Mouse (Mus musculus): Measurements from ENCODE around the gene Gm10447. TPM values are rescaled to one million over a fixed set of nuclear protein-coding genes. Genes with fewer than 3 reads are reported as not detected.
A peak's percentile ranks its signal among the peaks of the same experiment; 100 is the strongest.

Gm10447 gene
- 0.13 and 0.14 TPM in 2 replicates for polyA plus RNA-seq (2014; fragmentation: Nextera tagmentation; extraction: Ambion mirVana)

DNA sequence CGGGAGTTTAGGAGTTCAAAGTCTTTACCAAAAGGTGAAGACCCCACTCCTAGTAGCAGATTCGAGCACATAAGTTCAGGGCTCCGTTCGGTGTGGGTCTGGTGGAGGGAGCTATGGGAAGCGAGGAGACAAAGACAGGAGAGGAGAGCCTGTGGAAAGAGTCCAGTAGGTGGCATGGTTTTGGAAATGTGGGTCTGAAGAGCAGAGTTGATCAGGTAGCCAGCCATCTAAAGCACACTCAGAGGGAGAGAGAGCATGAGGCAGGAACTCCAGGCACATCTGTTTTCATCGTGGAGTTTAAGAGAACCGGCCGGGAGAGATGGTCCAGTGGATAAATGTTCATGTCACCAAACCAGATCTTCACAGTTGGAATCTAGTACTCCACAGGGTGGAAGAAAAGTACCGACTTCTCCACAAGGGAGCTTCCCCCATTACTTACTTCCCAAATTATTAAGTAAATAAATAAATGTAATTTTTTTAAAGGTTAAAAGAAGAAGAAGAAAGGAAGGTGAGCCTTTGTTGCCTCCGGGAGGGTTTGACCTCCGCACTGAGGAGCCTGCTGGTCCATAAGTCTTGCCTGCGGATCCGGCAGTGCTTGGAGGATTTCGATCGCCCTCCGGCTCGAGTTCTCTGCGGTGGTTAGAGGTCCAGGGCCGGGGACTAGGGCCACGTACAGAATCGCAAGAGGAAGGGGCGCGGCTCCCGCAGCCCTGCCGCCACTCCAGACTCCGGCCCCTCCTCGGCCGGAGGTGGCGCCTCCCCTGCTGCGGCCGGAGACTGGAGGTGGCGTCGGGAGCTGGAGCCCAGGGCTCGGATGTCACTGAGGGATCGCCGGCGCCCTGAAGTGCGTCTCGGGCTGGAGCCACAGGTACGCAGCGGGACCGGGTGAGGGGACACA, at the start of gene Gm10447, which contains the start of gene Shroom1:
Gm10447 (minus strand) TSS at position 637 of the 898 bp plus-strand sequence.
Shroom1 (plus strand) TSS at position 732 of the 898 bp plus-strand sequence.
- ATAC-seq (ENCODE audit: insufficient number of reproducible peaks, insufficient read depth, low FRiP score, low read depth): peak; percentile 86
- H3K9ac ChIP-seq (replicated peaks; ENCODE audit: low read depth, low read length): peak within 1 kb of the TSS; percentile 32
- H3K36me3 ChIP-seq (ENCODE audit: control insufficient read depth, insufficient read depth, low read length): no peaks in the 10 kb centered on the region
- H3K4me3 ChIP-seq (ENCODE audit: low read depth, low read length): peak within 1 kb of the TSS; percentile 49
- 0 out of 2 replicates have a peak, but pooled peaks cover under 1% of the 10 kb centered on the region for H3K27me3 ChIP-seq (ENCODE audit: control insufficient read depth, insufficient read depth, low read length)
- 3% methylated on average over 42 of the region's 42 CpGs for WGBS
- no peak within 1 kb of the TSS for H3K27ac ChIP-seq (ENCODE audit: low read length)
- H3K4me2 ChIP-seq (replicated peaks; ENCODE audit: low read depth, low read length): peak within 1 kb of the TSS; percentile 78
- no peaks in the 10 kb centered on the region for H3K9me3 ChIP-seq (ENCODE audit: control insufficient read depth, low read depth, low read length)
- H3K4me1 ChIP-seq (ENCODE audit: control insufficient read depth, insufficient read depth, low read length): no peaks in the 10 kb centered on the region

DNA sequence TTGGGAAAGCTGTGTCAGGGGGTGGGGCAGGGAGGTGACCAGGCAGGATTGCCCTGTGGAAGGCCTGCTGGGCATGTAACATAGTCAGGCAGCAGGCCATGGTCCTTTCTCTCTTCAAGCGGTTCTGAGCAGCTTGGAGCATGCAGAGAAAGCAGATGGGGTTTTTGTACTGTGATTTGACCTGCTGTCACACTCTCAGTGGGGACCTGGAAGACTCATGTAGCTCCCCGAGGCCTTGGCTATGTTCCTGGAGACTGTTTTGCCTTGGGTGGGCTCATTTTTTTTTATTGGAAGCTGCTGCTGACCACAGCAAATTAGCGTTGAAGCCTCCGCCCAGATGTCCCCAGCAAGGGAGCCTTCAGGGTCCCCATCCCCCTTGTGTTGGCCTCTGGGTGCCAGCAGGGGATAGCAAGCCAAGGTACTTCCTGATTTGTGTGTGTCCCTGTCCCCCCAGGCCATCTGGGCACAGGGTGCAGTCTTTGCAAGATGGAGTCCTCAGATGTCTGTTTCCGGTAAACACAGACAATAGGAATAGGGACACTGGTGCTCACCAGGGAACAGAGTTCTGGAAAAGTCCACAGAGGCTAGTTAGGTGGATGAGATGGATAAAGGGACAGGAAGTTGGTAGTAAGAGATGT, 48.2 kb upstream of the Gm10447 start:
- H3K27me3 ChIP-seq (ENCODE audit: control insufficient read depth, insufficient read depth, low read length): no peaks in the 10 kb centered on the region
- no peak overlapping the region for H3K4me3 ChIP-seq (ENCODE audit: low read depth, low read length)
- no peak overlapping the region for H3K27ac ChIP-seq (ENCODE audit: low read length)
- H3K36me3 ChIP-seq (ENCODE audit: control insufficient read depth, insufficient read depth, low read length): no peaks in the 10 kb centered on the region
- 68% methylated on average over 5 of the region's 5 CpGs for WGBS
- no peak for ATAC-seq (ENCODE audit: insufficient number of reproducible peaks, insufficient read depth, low FRiP score, low read depth)
- no peaks in the 10 kb centered on the region for H3K9me3 ChIP-seq (ENCODE audit: control insufficient read depth, low read depth, low read length)
- H3K9ac ChIP-seq (replicated peaks; ENCODE audit: low read depth, low read length): no peak overlapping the region
- H3K4me1 ChIP-seq (ENCODE audit: control insufficient read depth, insufficient read depth, low read length): no peaks in the 10 kb centered on the region
- H3K4me2 ChIP-seq (replicated peaks; ENCODE audit: low read depth, low read length): no peak overlapping the region

DNA sequence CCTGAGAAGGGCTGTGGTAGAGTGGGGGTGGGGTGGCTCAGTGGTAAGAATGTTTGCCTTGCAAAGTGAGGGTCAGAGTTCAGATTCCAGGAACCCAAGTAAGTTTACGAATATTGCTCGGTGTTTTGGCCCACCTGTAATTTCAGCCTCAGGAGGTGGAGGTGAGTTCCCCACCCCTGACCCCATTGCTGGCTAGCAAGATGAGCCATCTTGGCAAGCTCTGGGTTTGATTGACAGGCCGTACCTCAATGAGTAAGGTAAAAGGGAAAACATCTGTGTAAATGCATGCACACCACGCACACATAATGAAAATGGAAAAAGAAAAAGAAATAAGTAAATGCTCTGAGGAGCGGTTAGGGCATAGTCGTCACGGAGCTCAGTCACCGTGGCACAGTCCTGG, 47.5 kb upstream of the Gm10447 start:
- 77% methylated on average over 8 of the region's 8 CpGs for WGBS
- no peak for ATAC-seq (ENCODE audit: insufficient number of reproducible peaks, insufficient read depth, low FRiP score, low read depth)
- Histone ChIP-seq H3K4me3 (ENCODE audit: low read depth, low read length) (no peak overlapping the region), H3K9me3 (ENCODE audit: control insufficient read depth, low read depth, low read length) (no peaks in the 10 kb centered on the region), H3K27ac (ENCODE audit: low read length) (no peak overlapping the region), H3K4me2 (replicated peaks; ENCODE audit: low read depth, low read length) (no peak overlapping the region), H3K4me1 (ENCODE audit: control insufficient read depth, insufficient read depth, low read length) (no peaks in the 10 kb centered on the region), H3K9ac (replicated peaks; ENCODE audit: low read depth, low read length) (no peak overlapping the region), H3K27me3 (ENCODE audit: control insufficient read depth, insufficient read depth, low read length) (no peaks in the 10 kb centered on the region), H3K36me3 (ENCODE audit: control insufficient read depth, insufficient read depth, low read length) (no peaks in the 10 kb centered on the region)

DNA sequence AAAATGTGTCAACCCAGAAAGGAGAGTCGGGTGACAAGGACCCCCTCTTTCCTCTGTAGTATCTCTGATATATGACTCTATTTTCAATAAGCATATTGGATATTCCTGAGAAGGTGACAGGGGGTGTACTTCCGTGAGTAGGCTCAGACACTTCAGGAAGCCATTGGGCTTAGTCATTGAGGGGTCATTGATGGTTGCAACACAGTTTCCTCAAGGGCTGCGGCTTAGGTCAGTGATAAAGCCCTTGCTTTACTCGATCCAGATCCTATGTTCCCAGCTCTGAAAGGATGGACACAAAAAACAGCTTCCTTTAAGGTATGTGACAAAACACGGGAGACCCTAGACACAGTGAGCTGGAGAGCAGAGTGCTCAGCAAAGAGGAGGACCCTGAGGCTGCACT, 46.8 kb upstream of the Gm10447 start:
- Histone ChIP-seq H3K4me2 (replicated peaks; ENCODE audit: low read depth, low read length) (no peak overlapping the region), H3K4me1 (ENCODE audit: control insufficient read depth, insufficient read depth, low read length) (no peaks in the 10 kb centered on the region), H3K9me3 (ENCODE audit: control insufficient read depth, low read depth, low read length) (no peaks in the 10 kb centered on the region), H3K27ac (ENCODE audit: low read length) (no peak overlapping the region), H3K36me3 (ENCODE audit: control insufficient read depth, insufficient read depth, low read length) (no peaks in the 10 kb centered on the region), H3K4me3 (ENCODE audit: low read depth, low read length) (no peak overlapping the region), H3K9ac (replicated peaks; ENCODE audit: low read depth, low read length) (no peak overlapping the region), H3K27me3 (ENCODE audit: control insufficient read depth, insufficient read depth, low read length) (no peaks in the 10 kb centered on the region)
- no peak for ATAC-seq (ENCODE audit: insufficient number of reproducible peaks, insufficient read depth, low FRiP score, low read depth)
- WGBS: 82% methylated on average over 5 of the region's 5 CpGs

DNA sequence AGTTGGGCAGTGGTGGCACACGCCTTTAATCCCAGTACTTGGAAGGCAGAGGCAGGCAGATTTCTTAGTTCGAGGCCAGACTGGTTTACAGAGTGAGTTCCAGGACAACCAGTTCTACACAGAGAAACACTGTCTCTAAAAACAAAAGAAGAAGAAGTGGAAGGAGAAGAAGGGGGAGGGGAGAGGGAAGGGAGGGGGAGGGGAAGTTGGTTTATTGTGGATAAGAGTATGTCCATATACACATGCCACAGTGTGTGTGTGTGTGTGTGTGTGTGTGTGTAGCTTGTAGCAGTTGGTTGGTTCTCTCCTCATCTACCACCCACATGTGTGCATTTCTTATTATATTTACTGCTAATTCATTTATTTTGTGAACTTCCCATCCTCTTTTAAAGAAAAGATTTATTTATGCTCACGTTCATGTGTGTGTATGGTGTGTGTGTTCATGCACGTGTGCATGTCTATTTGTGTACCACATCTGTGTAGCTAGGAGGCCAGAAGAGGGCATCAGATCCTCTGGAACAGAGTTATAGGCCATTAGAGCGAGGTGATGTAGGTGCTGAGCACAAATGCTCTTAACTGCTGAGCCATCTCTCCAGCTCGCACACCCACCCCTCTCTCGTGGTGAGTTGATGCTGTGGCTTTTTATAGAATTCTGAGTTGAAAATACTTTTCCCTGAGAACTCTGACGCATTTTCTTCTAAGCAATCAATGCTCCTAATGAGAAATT, 45.3 kb upstream of the Gm10447 start:
- no peak overlapping the region for H3K4me3 ChIP-seq (ENCODE audit: low read depth, low read length)
- WGBS: 79% methylated on average over 8 of the region's 8 CpGs
- no peak overlapping the region for H3K9ac ChIP-seq (replicated peaks; ENCODE audit: low read depth, low read length)
- H3K27me3 ChIP-seq (ENCODE audit: control insufficient read depth, insufficient read depth, low read length): no peaks in the 10 kb centered on the region
- no peaks in the 10 kb centered on the region for H3K36me3 ChIP-seq (ENCODE audit: control insufficient read depth, insufficient read depth, low read length)
- no peak for ATAC-seq (ENCODE audit: insufficient number of reproducible peaks, insufficient read depth, low FRiP score, low read depth)
- H3K4me1 ChIP-seq (ENCODE audit: control insufficient read depth, insufficient read depth, low read length): no peaks in the 10 kb centered on the region
- H3K9me3 ChIP-seq (ENCODE audit: control insufficient read depth, low read depth, low read length): no peaks in the 10 kb centered on the region
- H3K4me2 ChIP-seq (replicated peaks; ENCODE audit: low read depth, low read length): no peak overlapping the region
- no peak overlapping the region for H3K27ac ChIP-seq (ENCODE audit: low read length)

DNA sequence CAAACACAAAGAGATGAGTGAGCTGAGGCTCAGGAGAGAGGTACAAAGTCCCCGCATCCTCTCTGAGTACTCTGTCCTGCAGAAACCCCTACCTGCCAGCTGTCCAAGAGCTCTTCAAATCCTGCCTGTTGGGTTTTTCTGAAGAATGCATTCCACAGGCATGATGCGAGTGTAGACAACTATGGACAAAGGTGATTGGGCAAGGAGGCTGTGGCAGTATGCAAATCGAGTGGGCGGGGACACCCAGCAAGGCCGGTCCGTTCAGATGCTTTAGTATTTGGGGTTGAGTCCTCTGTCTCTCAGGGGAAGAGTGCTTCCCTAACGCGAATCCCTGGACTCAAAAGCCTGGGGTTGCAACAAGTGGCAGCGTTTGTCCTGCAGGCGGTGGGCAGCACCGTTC, 43.7 kb upstream of the Gm10447 start:
- no peaks in the 10 kb centered on the region for H3K27me3 ChIP-seq (ENCODE audit: control insufficient read depth, insufficient read depth, low read length)
- no peak for ATAC-seq (ENCODE audit: insufficient number of reproducible peaks, insufficient read depth, low FRiP score, low read depth)
- no peak overlapping the region for H3K27ac ChIP-seq (ENCODE audit: low read length)
- no peak overlapping the region for H3K9ac ChIP-seq (replicated peaks; ENCODE audit: low read depth, low read length)
- WGBS: 9% methylated on average over 11 of the region's 11 CpGs
- no peaks in the 10 kb centered on the region for H3K4me1 ChIP-seq (ENCODE audit: control insufficient read depth, insufficient read depth, low read length)
- no peaks in the 10 kb centered on the region for H3K9me3 ChIP-seq (ENCODE audit: control insufficient read depth, low read depth, low read length)
- 0 out of 2 replicates have a peak overlapping the region, but pooled peaks have one; percentile 10 for H3K4me2 ChIP-seq (replicated peaks; ENCODE audit: low read depth, low read length)
- H3K36me3 ChIP-seq (ENCODE audit: control insufficient read depth, insufficient read depth, low read length): no peaks in the 10 kb centered on the region
- H3K4me3 ChIP-seq (ENCODE audit: low read depth, low read length): no peak overlapping the region

DNA sequence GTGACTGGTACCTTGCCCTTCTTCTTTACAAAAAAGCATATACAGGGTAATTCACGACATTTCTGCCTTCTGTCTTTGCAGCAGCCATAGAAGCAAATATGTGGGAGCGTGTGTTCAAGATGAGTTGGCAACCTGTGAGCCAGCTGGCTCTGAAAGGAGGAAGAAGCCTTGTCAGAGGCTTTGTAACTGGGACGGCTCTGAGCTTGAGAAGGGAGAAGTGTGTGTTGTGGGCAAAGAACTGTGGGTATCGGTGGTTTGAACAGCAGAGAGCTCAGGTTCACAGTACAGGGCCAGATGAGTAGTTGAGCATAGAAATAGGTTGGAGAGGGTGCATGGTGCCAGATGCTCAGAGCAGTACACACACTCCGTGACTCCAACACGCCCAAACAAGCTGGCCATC, 40.0 kb upstream of the Gm10447 start:
- Histone ChIP-seq H3K27me3 (ENCODE audit: control insufficient read depth, insufficient read depth, low read length) (no peaks in the 10 kb centered on the region), H3K9ac (replicated peaks; ENCODE audit: low read depth, low read length) (no peak overlapping the region), H3K9me3 (ENCODE audit: control insufficient read depth, low read depth, low read length) (no peaks in the 10 kb centered on the region), H3K4me3 (ENCODE audit: low read depth, low read length) (no peak overlapping the region), H3K4me2 (replicated peaks; ENCODE audit: low read depth, low read length) (no peak overlapping the region), H3K4me1 (ENCODE audit: control insufficient read depth, insufficient read depth, low read length) (no peaks in the 10 kb centered on the region), H3K36me3 (ENCODE audit: control insufficient read depth, insufficient read depth, low read length) (no peaks in the 10 kb centered on the region), H3K27ac (ENCODE audit: low read length) (no peak overlapping the region)
- WGBS: 67% methylated on average over 6 of the region's 6 CpGs
- no peak for ATAC-seq (ENCODE audit: insufficient number of reproducible peaks, insufficient read depth, low FRiP score, low read depth)

DNA sequence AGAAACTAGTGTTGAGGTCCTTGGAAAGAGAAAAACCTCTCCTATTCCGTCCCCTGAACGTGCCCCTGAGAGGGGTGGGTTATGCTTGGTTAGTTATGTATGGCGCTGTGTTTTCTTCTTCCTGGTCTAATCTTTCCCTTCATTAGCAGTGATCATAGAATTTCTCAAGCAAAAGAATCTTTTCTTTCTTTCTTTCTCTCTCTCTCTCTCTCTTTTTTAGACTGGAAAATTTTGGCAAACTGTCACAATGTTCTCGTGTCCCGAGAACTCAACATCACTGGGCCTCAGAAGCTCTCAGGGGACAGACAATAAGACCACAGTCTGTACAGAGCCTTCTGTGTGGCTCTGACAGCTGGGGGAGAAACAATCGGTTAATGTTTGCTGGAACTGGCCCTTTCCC, 38.5 kb upstream of the Gm10447 start:
- Histone ChIP-seq H3K36me3 (ENCODE audit: control insufficient read depth, insufficient read depth, low read length) (no peaks in the 10 kb centered on the region), H3K9ac (replicated peaks; ENCODE audit: low read depth, low read length) (no peak overlapping the region), H3K4me1 (ENCODE audit: control insufficient read depth, insufficient read depth, low read length) (no peaks in the 10 kb centered on the region), H3K4me3 (ENCODE audit: low read depth, low read length) (no peak overlapping the region), H3K27ac (ENCODE audit: low read length) (peak overlapping the region; percentile 28; the same call in 1 of the 2 replicates), H3K9me3 (ENCODE audit: control insufficient read depth, low read depth, low read length) (no peaks in the 10 kb centered on the region), H3K4me2 (replicated peaks; ENCODE audit: low read depth, low read length) (no peak overlapping the region), H3K27me3 (ENCODE audit: control insufficient read depth, insufficient read depth, low read length) (no peaks in the 10 kb centered on the region)
- ATAC-seq (ENCODE audit: insufficient number of reproducible peaks, insufficient read depth, low FRiP score, low read depth): no peak
- WGBS: 69% methylated on average over 6 of the region's 6 CpGs

Data from stomach, embryonic 14.5 days (tissue).